Mouse (Mus musculus): ENCODE measurements around the gene Natd1. TPM values are rescaled to one million over a fixed set of nuclear protein-coding genes. Genes with fewer than 3 reads are reported as not detected.
A peak's percentile ranks its signal among the peaks of the same experiment; 100 is the strongest.

Natd1 gene
- polyA plus RNA-seq (2015; fragmentation: Nextera tagmentation; extraction: Ambion mirVana), result 19.8 and 23.4 TPM in 2 replicates

- ATAC-seq (ENCODE audit: extremely low read depth, insufficient number of reproducible peaks, low FRiP score, low TSS enrichment), result no peak
- Histone ChIP-seq H3K9me3 (no peaks in the 10 kb centered on the region), H3K36me3 (no peaks in the 10 kb centered on the region), H3K9ac (peak within 1 kb of the TSS; percentile 91), H3K4me1 (peaks cover 39% of the 10 kb centered on the region), H3K4me2 (peak within 1 kb of the TSS; percentile 84), H3K4me3 (peak within 1 kb of the TSS; percentile 83), H3K27ac (replicated peaks) (peak within 1 kb of the TSS; percentile 85), H3K27me3 (replicated peaks) (no peaks in the 10 kb centered on the region)
- WGBS, result 20% methylated on average over 7 of the region's 7 CpGs
These were observed at the start of gene Natd1 for GRCm38 (mm10) chr11:60914491-60914890. Gene Natd1, minus strand, starts transcription at chr11:60914750.

- Histone ChIP-seq H3K27me3 (replicated peaks) (no peaks in the 10 kb centered on the region), H3K4me3 (no peak overlapping the region), H3K4me2 (no peak overlapping the region), H3K27ac (replicated peaks) (no peak overlapping the region), H3K4me1 (no peaks in the 10 kb centered on the region), H3K9me3 (no peaks in the 10 kb centered on the region), H3K9ac (no peak overlapping the region), H3K36me3 (no peaks in the 10 kb centered on the region)
- no peak for ATAC-seq (ENCODE audit: extremely low read depth, insufficient number of reproducible peaks, low FRiP score, low TSS enrichment)
- whole genome bisulfite sequencing, result 78% methylated on average over 5 of the region's 5 CpGs
These were observed 48.2 kb upstream of the Natd1 start for GRCm38 (mm10) chr11:60962709-60963108.

GRCm38 (mm10) chr11:60961176-60961575 is 46.6 kb upstream of the Natd1 start:
- H3K4me3 ChIP-seq, result no peak overlapping the region
- no peaks in the 10 kb centered on the region for H3K9me3 ChIP-seq
- WGBS, result 45% methylated on average over 1 of the region's 1 CpGs
- H3K4me2 ChIP-seq, result no peak overlapping the region
- no peaks in the 10 kb centered on the region for H3K27me3 ChIP-seq (replicated peaks)
- no peaks in the 10 kb centered on the region for H3K36me3 ChIP-seq
- no peak overlapping the region for H3K27ac ChIP-seq (replicated peaks)
- no peak for ATAC-seq (ENCODE audit: extremely low read depth, insufficient number of reproducible peaks, low FRiP score, low TSS enrichment)
- H3K4me1 ChIP-seq, result no peaks in the 10 kb centered on the region
- no peak overlapping the region for H3K9ac ChIP-seq

GRCm38 (mm10) chr11:60958948-60959347 is 44.4 kb upstream of the Natd1 start:
- H3K9ac ChIP-seq, result no peak overlapping the region
- WGBS, result 82% methylated on average over 4 of the region's 4 CpGs
- H3K27me3 ChIP-seq (replicated peaks), result no peaks in the 10 kb centered on the region
- H3K36me3 ChIP-seq, result no peaks in the 10 kb centered on the region
- H3K4me2 ChIP-seq, result no peak overlapping the region
- no peak overlapping the region for H3K27ac ChIP-seq (replicated peaks)
- no peak for ATAC-seq (ENCODE audit: extremely low read depth, insufficient number of reproducible peaks, low FRiP score, low TSS enrichment)
- H3K9me3 ChIP-seq, result no peaks in the 10 kb centered on the region
- peaks cover 10% of the 10 kb centered on the region for H3K4me1 ChIP-seq
- H3K4me3 ChIP-seq, result no peak overlapping the region

- Histone ChIP-seq H3K27ac (replicated peaks) (no peak overlapping the region), H3K4me2 (no peak overlapping the region), H3K27me3 (replicated peaks) (no peaks in the 10 kb centered on the region), H3K9me3 (no peaks in the 10 kb centered on the region), H3K4me1 (peaks cover 16% of the 10 kb centered on the region), H3K4me3 (no peak overlapping the region), H3K9ac (no peak overlapping the region), H3K36me3 (peaks cover 25% of the 10 kb centered on the region)
- no peak for ATAC-seq (ENCODE audit: extremely low read depth, insufficient number of reproducible peaks, low FRiP score, low TSS enrichment)
- WGBS, result 79% methylated on average over 9 of the region's 9 CpGs
These were observed 41.3 kb upstream of the Natd1 start for GRCm38 (mm10) chr11:60955621-60956383.

- H3K27me3 ChIP-seq (replicated peaks), result no peaks in the 10 kb centered on the region
- ATAC-seq (ENCODE audit: extremely low read depth, insufficient number of reproducible peaks, low FRiP score, low TSS enrichment), result no peak
- no peak overlapping the region for H3K4me3 ChIP-seq
- H3K9ac ChIP-seq, result peak overlapping the region; percentile 34; the same call in 1 of the 2 replicates
- peak overlapping the region; percentile 16; the same call in 1 of the 2 replicates for H3K27ac ChIP-seq (replicated peaks)
- no peaks in the 10 kb centered on the region for H3K9me3 ChIP-seq
- WGBS, result 58% methylated on average over 10 of the region's 10 CpGs
- peaks cover 36% of the 10 kb centered on the region for H3K36me3 ChIP-seq
- H3K4me1 ChIP-seq, result peaks cover 16% of the 10 kb centered on the region
- H3K4me2 ChIP-seq, result peak overlapping the region; percentile 42
These were observed 39.9 kb upstream of the Natd1 start for GRCm38 (mm10) chr11:60954255-60955104.

- H3K27ac ChIP-seq (replicated peaks), result peak overlapping the region; percentile 16; the same call in 1 of the 2 replicates
These were observed 39.3 kb upstream of the Natd1 start for GRCm38 (mm10) chr11:60953803-60954202.

GRCm38 (mm10) chr11:60952986-60953385 is 38.4 kb upstream of the Natd1 start:
- no peak overlapping the region for H3K4me2 ChIP-seq
- no peak overlapping the region for H3K27ac ChIP-seq (replicated peaks)
- ATAC-seq (ENCODE audit: extremely low read depth, insufficient number of reproducible peaks, low FRiP score, low TSS enrichment), result no peak
- H3K9me3 ChIP-seq, result no peaks in the 10 kb centered on the region
- H3K27me3 ChIP-seq (replicated peaks), result no peaks in the 10 kb centered on the region
- H3K4me1 ChIP-seq, result peaks cover 16% of the 10 kb centered on the region
- WGBS, result 89% methylated on average over 6 of the region's 6 CpGs
- peaks cover 50% of the 10 kb centered on the region for H3K36me3 ChIP-seq
- no peak overlapping the region for H3K4me3 ChIP-seq
- H3K9ac ChIP-seq, result no peak overlapping the region

More at GRCm38 (mm10) chr11:60953803-60954202, 39.3 kb upstream of the Natd1 start:
- H3K9me3 ChIP-seq, result no peaks in the 10 kb centered on the region
- H3K27me3 ChIP-seq (replicated peaks), result no peaks in the 10 kb centered on the region
- H3K4me3 ChIP-seq, result no peak overlapping the region
- peak overlapping the region; percentile 34 for H3K9ac ChIP-seq
- H3K36me3 ChIP-seq, result peaks cover 42% of the 10 kb centered on the region
- H3K4me2 ChIP-seq, result peak overlapping the region; percentile 42
- 6% methylated on average over 15 of the region's 15 CpGs for WGBS
- peak; percentile 82 for ATAC-seq (ENCODE audit: extremely low read depth, insufficient number of reproducible peaks, low FRiP score, low TSS enrichment)
- H3K4me1 ChIP-seq, result peaks cover 16% of the 10 kb centered on the region

GRCm38 (mm10) chr11:60952362-60952761 is 37.8 kb upstream of the Natd1 start:
- Histone ChIP-seq H3K27ac (replicated peaks) (no peak overlapping the region), H3K4me3 (no peak overlapping the region), H3K36me3 (peaks cover 57% of the 10 kb centered on the region), H3K4me1 (peaks cover 16% of the 10 kb centered on the region), H3K4me2 (no peak overlapping the region), H3K9me3 (no peaks in the 10 kb centered on the region), H3K9ac (no peak overlapping the region), H3K27me3 (replicated peaks) (no peaks in the 10 kb centered on the region)
- 91% methylated on average over 3 of the region's 3 CpGs for WGBS
- no peak for ATAC-seq (ENCODE audit: extremely low read depth, insufficient number of reproducible peaks, low FRiP score, low TSS enrichment)

GRCm38 (mm10) chr11:60951896-60952295 is 37.3 kb upstream of the Natd1 start:
- Histone ChIP-seq H3K4me3 (no peak overlapping the region), H3K4me2 (no peak overlapping the region), H3K27me3 (replicated peaks) (no peaks in the 10 kb centered on the region), H3K9ac (no peak overlapping the region), H3K36me3 (peaks cover 61% of the 10 kb centered on the region), H3K4me1 (peaks cover 16% of the 10 kb centered on the region), H3K27ac (replicated peaks) (no peak overlapping the region), H3K9me3 (no peaks in the 10 kb centered on the region)
- WGBS, result 87% methylated on average over 5 of the region's 5 CpGs
- ATAC-seq (ENCODE audit: extremely low read depth, insufficient number of reproducible peaks, low FRiP score, low TSS enrichment), result no peak

- peaks cover 79% of the 10 kb centered on the region for H3K36me3 ChIP-seq
- no peak overlapping the region for H3K4me2 ChIP-seq
- H3K4me3 ChIP-seq, result no peak overlapping the region
- no peak for ATAC-seq (ENCODE audit: extremely low read depth, insufficient number of reproducible peaks, low FRiP score, low TSS enrichment)
- peaks cover 30% of the 10 kb centered on the region for H3K4me1 ChIP-seq
- H3K9me3 ChIP-seq, result no peaks in the 10 kb centered on the region
- 86% methylated on average over 4 of the region's 4 CpGs for WGBS
- H3K27ac ChIP-seq (replicated peaks), result no peak overlapping the region
- H3K9ac ChIP-seq, result no peak overlapping the region
- H3K27me3 ChIP-seq (replicated peaks), result no peaks in the 10 kb centered on the region
These were observed 30.5 kb upstream of the Natd1 start for GRCm38 (mm10) chr11:60945003-60945402.
